Mouse (Mus musculus): ENCODE measurements around the gene Ksr2. TPM values are rescaled to one million over a fixed set of nuclear protein-coding genes. Genes with fewer than 3 reads are reported as not detected.
A peak's percentile ranks its signal among the peaks of the same experiment; 100 is the strongest.
"Not testable (repeated sequence)": the region's sequence is repeated elsewhere in the genome, so short reads cannot be mapped to it uniquely, and the experiment has no call there.

The Ksr2 gene
- polyA plus RNA-seq, 1 experiment from 2014 or later = 0.16 TPM

- ATAC-seq (ENCODE audit: low FRiP score, low TSS enrichment) (no peak), DNase-seq (ENCODE audit: low spot score) (no peak)
- H3K36me3 ChIP-seq (ENCODE audit: control insufficient read depth, insufficient read depth, low read length) = no peaks in the 10 kb centered on the region
- TF ChIP-seq EP300 (optimal IDR thresholded peaks at IDR 0.05) (no peak), CTCF (IDR thresholded peaks at IDR 0.05; ENCODE audit: low read depth) (no peak)
- no peak overlapping the region for H3K4me3 ChIP-seq (ENCODE audit: low read depth, low read length)
- no peaks in the 10 kb centered on the region for H3K27me3 ChIP-seq (ENCODE audit: control insufficient read depth, insufficient read depth, low read length)
- WGBS = 69% methylated on average over 6 of the region's 6 CpGs
- no peaks in the 10 kb centered on the region for H3K4me1 ChIP-seq (replicated peaks; ENCODE audit: control insufficient read depth, insufficient read depth)
- no peak overlapping the region for H3K4me2 ChIP-seq (replicated peaks; ENCODE audit: low read depth)
- H3K9ac ChIP-seq (ENCODE audit: low read length) = no peak overlapping the region
- H3K27ac ChIP-seq (replicated peaks) = no peak overlapping the region
- no peaks in the 10 kb centered on the region for H3K9me3 ChIP-seq (ENCODE audit: control insufficient read depth, low read length)
Observed at GRCm38 (mm10) chr5:117397371-117397770, 16.4 kb upstream of the Ksr2 start.

GRCm38 (mm10) chr5:117398007-117398550 is 15.7 kb upstream of the Ksr2 start:
- Histone ChIP-seq H3K9me3 (ENCODE audit: control insufficient read depth, low read length) (no peaks in the 10 kb centered on the region), H3K27ac (replicated peaks) (no peak overlapping the region), H3K9ac (ENCODE audit: low read length) (no peak overlapping the region; the same call in 1 of the 2 replicates), H3K36me3 (ENCODE audit: control insufficient read depth, insufficient read depth, low read length) (no peaks in the 10 kb centered on the region), H3K4me2 (replicated peaks; ENCODE audit: low read depth) (no peak overlapping the region), H3K27me3 (ENCODE audit: control insufficient read depth, insufficient read depth, low read length) (no peaks in the 10 kb centered on the region), H3K4me3 (ENCODE audit: low read depth, low read length) (no peak overlapping the region), H3K4me1 (replicated peaks; ENCODE audit: control insufficient read depth, insufficient read depth) (no peaks in the 10 kb centered on the region)
- TF ChIP-seq CTCF (IDR thresholded peaks at IDR 0.05; ENCODE audit: low read depth) = peak; percentile 51
- no peak for TF ChIP-seq EP300 (optimal IDR thresholded peaks at IDR 0.05)
- peak; percentile 56; the same call in 1 of the 2 replicates for ATAC-seq (ENCODE audit: low FRiP score, low TSS enrichment)
- 45% methylated on average over 4 of the region's 5 CpGs for WGBS
- DNase-seq (ENCODE audit: low spot score) = no peak

- ATAC-seq (ENCODE audit: low FRiP score, low TSS enrichment) = no peak
- Histone ChIP-seq H3K4me2 (replicated peaks; ENCODE audit: low read depth) (no peak overlapping the region), H3K9me3 (ENCODE audit: control insufficient read depth, low read length) (no peaks in the 10 kb centered on the region), H3K36me3 (ENCODE audit: control insufficient read depth, insufficient read depth, low read length) (no peaks in the 10 kb centered on the region), H3K4me3 (ENCODE audit: low read depth, low read length) (no peak overlapping the region), H3K4me1 (replicated peaks; ENCODE audit: control insufficient read depth, insufficient read depth) (no peaks in the 10 kb centered on the region), H3K9ac (ENCODE audit: low read length) (no peak overlapping the region), H3K27ac (replicated peaks) (no peak overlapping the region), H3K27me3 (ENCODE audit: control insufficient read depth, insufficient read depth, low read length) (no peaks in the 10 kb centered on the region)
- TF ChIP-seq CTCF (IDR thresholded peaks at IDR 0.05; ENCODE audit: low read depth) = no peak
- no peak for TF ChIP-seq EP300 (optimal IDR thresholded peaks at IDR 0.05)
- no peak for DNase-seq (ENCODE audit: low spot score)
- 70% methylated on average over 9 of the region's 9 CpGs for WGBS
Observed at GRCm38 (mm10) chr5:117399281-117399680, 14.5 kb upstream of the Ksr2 start.

GRCm38 (mm10) chr5:117403609-117404008 is 10.2 kb upstream of the Ksr2 start:
- Histone ChIP-seq H3K9me3 (ENCODE audit: control insufficient read depth, low read length) (no peaks in the 10 kb centered on the region), H3K36me3 (ENCODE audit: control insufficient read depth, insufficient read depth, low read length) (no peaks in the 10 kb centered on the region), H3K27ac (replicated peaks) (no peak overlapping the region), H3K27me3 (ENCODE audit: control insufficient read depth, insufficient read depth, low read length) (no peaks in the 10 kb centered on the region), H3K4me1 (replicated peaks; ENCODE audit: control insufficient read depth, insufficient read depth) (no peaks in the 10 kb centered on the region), H3K4me3 (ENCODE audit: low read depth, low read length) (no peak overlapping the region), H3K4me2 (replicated peaks; ENCODE audit: low read depth) (no peak overlapping the region), H3K9ac (ENCODE audit: low read length) (no peak overlapping the region)
- ATAC-seq (ENCODE audit: low FRiP score, low TSS enrichment) (peak; percentile 49; the same call in 1 of the 2 replicates), DNase-seq (ENCODE audit: low spot score) (peak; percentile 26)
- no peak for TF ChIP-seq EP300 (optimal IDR thresholded peaks at IDR 0.05)
- TF ChIP-seq CTCF (IDR thresholded peaks at IDR 0.05; ENCODE audit: low read depth) = no peak
- 69% methylated on average over 8 of the region's 8 CpGs for WGBS

- H3K4me2 ChIP-seq (replicated peaks; ENCODE audit: low read depth); H3K9ac ChIP-seq (ENCODE audit: low read length); H3K27ac ChIP-seq (replicated peaks); H3K36me3 ChIP-seq (ENCODE audit: control insufficient read depth, insufficient read depth, low read length); DNase-seq (ENCODE audit: low spot score); ATAC-seq (ENCODE audit: low FRiP score, low TSS enrichment); H3K9me3 ChIP-seq (ENCODE audit: control insufficient read depth, low read length); H3K27me3 ChIP-seq (ENCODE audit: control insufficient read depth, insufficient read depth, low read length); H3K4me3 ChIP-seq (ENCODE audit: low read depth, low read length); H3K4me1 ChIP-seq (replicated peaks; ENCODE audit: control insufficient read depth, insufficient read depth): not testable (repeated sequence)
- 68% methylated on average over 2 of the region's 2 CpGs for WGBS
Observed at GRCm38 (mm10) chr5:117404671-117405070, 9.1 kb upstream of the Ksr2 start.

- no peaks in the 10 kb centered on the region for H3K9me3 ChIP-seq (ENCODE audit: control insufficient read depth, low read length)
Observed at GRCm38 (mm10) chr5:117408216-117408615, 5.6 kb upstream of the Ksr2 start.

More at GRCm38 (mm10) chr5:117408216-117408615, 5.6 kb upstream of the Ksr2 start:
- H3K9ac ChIP-seq (ENCODE audit: low read length) = no peak overlapping the region
- no peak overlapping the region for H3K4me3 ChIP-seq (ENCODE audit: low read depth, low read length)
- no peaks in the 10 kb centered on the region for H3K27me3 ChIP-seq (ENCODE audit: control insufficient read depth, insufficient read depth, low read length)
- H3K27ac ChIP-seq (replicated peaks) = no peak overlapping the region
- H3K36me3 ChIP-seq (ENCODE audit: control insufficient read depth, insufficient read depth, low read length) = no peaks in the 10 kb centered on the region
- ATAC-seq (ENCODE audit: low FRiP score, low TSS enrichment) (no peak), DNase-seq (ENCODE audit: low spot score) (peak; percentile 36)
- H3K4me2 ChIP-seq (replicated peaks; ENCODE audit: low read depth) = no peak overlapping the region
- TF ChIP-seq CTCF (IDR thresholded peaks at IDR 0.05; ENCODE audit: low read depth) (peak; percentile 72), EP300 (optimal IDR thresholded peaks at IDR 0.05) (no peak)
- WGBS = 64% methylated on average over 4 of the region's 4 CpGs
- no peaks in the 10 kb centered on the region for H3K4me1 ChIP-seq (replicated peaks; ENCODE audit: control insufficient read depth, insufficient read depth)
